Mouse (Mus musculus) spleen, adult 10 weeks (tissue): ENCODE data around the gene Ckb. TPM values are rescaled to one million over a fixed set of nuclear protein-coding genes. Genes with fewer than 3 reads are reported as not detected.

Experiments
- polyA plus RNA-seq: library from polyadenylated mRNA; stranded (reverse); fragments of 350-450 nt; fragmentation: Illumina TruSeq; extraction: RNeasy Lipid Tissue Mini Kit (QIAGEN cat#74804); gene quantifications from one replicate; pipeline ENCODE4 v1.2.3, GENCODE M21; 2015; ENCODE audit warnings: low replicate concordance; ENCODE audit not compliant: insufficient read depth

The Ckb gene
- 11.0 TPM for polyA plus RNA-seq

GRCm38 (mm10) chr12:111672176-111672575 lies at the start of gene Ckb:
Gene Ckb, minus strand, starts transcription at chr12:111672338.

GRCm38 (mm10) chr12:111713004-111713651 lies 41.0 kb upstream of the Ckb start, which contains the start of the genes Bag5 and Apopt1:
Gene Bag5, minus strand, starts transcription at chr12:111713257.
Gene Apopt1, plus strand, starts transcription at chr12:111713261.

GRCm38 (mm10) chr12:111677882-111678669 lies 5.9 kb upstream of the Ckb start, which contains the start of gene Trmt61a:
Gene Trmt61a, plus strand, starts transcription at chr12:111678105.

Other genes starting within 250 kb of the Ckb start
- gene Tnfaip2, start 229.9 kb downstream of the Ckb start, polyA plus RNA-seq, result 21.0 TPM
- 0.59 TPM for gene Gm266, start 186.5 kb downstream of the Ckb start, polyA plus RNA-seq
- gene Eif5, start 134.3 kb downstream of the Ckb start, polyA plus RNA-seq, result 461 TPM
- gene Mark3, start 97.8 kb downstream of the Ckb start, polyA plus RNA-seq, result 67.2 TPM
- 4.2 TPM for gene Trmt61a, start 5.8 kb upstream of the Ckb start, polyA plus RNA-seq
- 18.8 TPM for gene Bag5, start 40.9 kb upstream of the Ckb start, polyA plus RNA-seq
- gene Apopt1, start 40.9 kb upstream of the Ckb start, polyA plus RNA-seq, result 33.6 TPM
- 55.0 TPM for gene Klc1, start 86.5 kb upstream of the Ckb start, polyA plus RNA-seq
- gene Xrcc3, start 141.5 kb upstream of the Ckb start, polyA plus RNA-seq, result 1.9 TPM
- gene Zfyve21, start 141.8 kb upstream of the Ckb start, polyA plus RNA-seq, result 10.6 TPM
- gene Ppp1r13b, start 235.8 kb upstream of the Ckb start, polyA plus RNA-seq, result 21.9 TPM